Mouse (Mus musculus) hindbrain, embryonic 14.5 days (tissue): ENCODE measurements around the gene Sntg2. TPM values are rescaled to one million over a fixed set of nuclear protein-coding genes. Genes with fewer than 3 reads are reported as not detected.

Experiments
- ATAC-seq: fragments of 200-750 bp; cut with Nextera tagmentation; 2 replicates; pipeline ENCODE4 v1.8.0; 2017; ENCODE audit warnings: moderate number of reproducible peaks, mild to moderate bottlenecking, moderate TSS enrichment, moderate library complexity; ENCODE audit not compliant: low FRiP score
- DNase-seq: peaks from one replicate; pipeline ENCODE4 v3.0.0-alpha.2; 2015; ENCODE audit warnings: low spot score
- H3K27ac ChIP-seq: fragments of 300-500 bp; sonication (generic); 2 replicates; pipeline ENCODE4 v1.5.1; 2014; ENCODE audit warnings: mild to moderate bottlenecking, moderate library complexity
- H3K27me3 ChIP-seq: fragments of 300-500 bp; sonication (generic); 2 replicates; pipeline ENCODE4 v1.6.1; 2014; ENCODE audit warnings: mild to moderate bottlenecking, low read length, mixed read lengths; ENCODE audit not compliant: control insufficient read depth, insufficient read depth
- H3K36me3 ChIP-seq: fragments of 300-500 bp; sonication (generic); replicated peaks from 2 replicates; pipeline ENCODE4 v1.6.1; 2014; ENCODE audit not compliant: control insufficient read depth, insufficient read depth
- H3K4me1 ChIP-seq: fragments of 300-500 bp; sonication (generic); replicated peaks from 2 replicates; pipeline ENCODE4 v1.6.1; 2014; ENCODE audit warnings: antibody characterized with exemption, low read length, mixed read lengths; ENCODE audit not compliant: control insufficient read depth, insufficient read depth
- H3K4me2 ChIP-seq: fragments of 300-500 bp; sonication (generic); replicated peaks from 2 replicates; pipeline ENCODE4 v1.6.1; 2014; ENCODE audit warnings: mild to moderate bottlenecking, moderate library complexity
- H3K4me3 ChIP-seq: fragments of 300-500 bp; sonication (generic); replicated peaks from 2 replicates; pipeline ENCODE4 v1.5.1; 2014; ENCODE audit warnings: mild to moderate bottlenecking, low read length
- H3K9ac ChIP-seq: fragments of 300-500 bp; sonication (generic); 2 replicates; pipeline ENCODE4 v1.6.1; 2014
- H3K9me3 ChIP-seq: fragments of 300-500 bp; sonication (generic); 2 replicates; pipeline ENCODE4 v1.6.1; 2016; ENCODE audit warnings: low read length; ENCODE audit not compliant: control insufficient read depth
- WGBS: fragments of 180-500 bp; shearing (Covaris S2); extraction: QIAGEN DNeasy Blood & Tissue Kit; methylation state at CpG from one replicate; pipeline ENCODE4 v1.1.7; 2014; 5-methylcytosine and 5-hydroxymethylcytosine counted together
- polyA plus RNA-seq: library from polyadenylated mRNA; unstranded; fragments of >200 nt; fragmentation: Nextera tagmentation; extraction: Ambion mirVana; gene quantifications from 2 replicates; pipeline ENCODE4 v1.2.1, GENCODE M21; 2014

Gene Sntg2
- polyA plus RNA-seq, 1 experiment from 2014 or later = 3.5 TPM

GRCm38 (mm10) chr12:30256207-30256606 lies 117.0 kb downstream of the Sntg2 start:
- Histone ChIP-seq H3K9me3 (no peaks in the 10 kb centered on the region), H3K4me2 (no peak overlapping the region), H3K4me1 (no peaks in the 10 kb centered on the region), H3K36me3 (no peaks in the 10 kb centered on the region), H3K4me3 (no peak overlapping the region), H3K27ac (no peak overlapping the region), H3K27me3 (no peaks in the 10 kb centered on the region), H3K9ac (no peak overlapping the region)
- WGBS = 69% methylated on average over 3 of the region's 3 CpGs
- DNase-seq (no peak), ATAC-seq (no peak)

GRCm38 (mm10) chr12:30254581-30254980 lies 118.6 kb downstream of the Sntg2 start:
- 56% methylated on average over 10 of the region's 10 CpGs for WGBS
- DNase-seq = no peak
- no peaks in the 10 kb centered on the region for H3K9me3 ChIP-seq
- no peaks in the 10 kb centered on the region for H3K4me1 ChIP-seq
- no peak overlapping the region for H3K4me3 ChIP-seq
- no peaks in the 10 kb centered on the region for H3K36me3 ChIP-seq
- no peak overlapping the region for H3K27ac ChIP-seq
- H3K4me2 ChIP-seq = no peak overlapping the region
- ATAC-seq = no peak
- H3K27me3 ChIP-seq = no peaks in the 10 kb centered on the region
- H3K9ac ChIP-seq = no peak overlapping the region

GRCm38 (mm10) chr12:30252381-30252780 lies 120.8 kb downstream of the Sntg2 start:
- no peaks in the 10 kb centered on the region for H3K4me1 ChIP-seq
- no peak for DNase-seq
- H3K4me3 ChIP-seq = no peak overlapping the region
- ATAC-seq = no peak
- no peak overlapping the region for H3K27ac ChIP-seq
- no peak overlapping the region for H3K9ac ChIP-seq
- 94% methylated on average over 4 of the region's 4 CpGs for WGBS
- H3K27me3 ChIP-seq = no peaks in the 10 kb centered on the region
- H3K9me3 ChIP-seq = no peaks in the 10 kb centered on the region
- H3K4me2 ChIP-seq = no peak overlapping the region
- H3K36me3 ChIP-seq = no peaks in the 10 kb centered on the region

- no peak overlapping the region for H3K9ac ChIP-seq
- H3K9me3 ChIP-seq = no peaks in the 10 kb centered on the region
- H3K27ac ChIP-seq = no peak overlapping the region
- no peaks in the 10 kb centered on the region for H3K27me3 ChIP-seq
- DNase-seq (no peak), ATAC-seq (no peak)
- no peak overlapping the region for H3K4me2 ChIP-seq
- H3K4me3 ChIP-seq = no peak overlapping the region
- 88% methylated on average over 8 of the region's 8 CpGs for WGBS
- H3K36me3 ChIP-seq = no peaks in the 10 kb centered on the region
- no peaks in the 10 kb centered on the region for H3K4me1 ChIP-seq
These were observed 121.8 kb downstream of the Sntg2 start for GRCm38 (mm10) chr12:30251283-30251829.

- H3K4me3 ChIP-seq = no peak overlapping the region
- no peak for DNase-seq
These were observed 124.1 kb downstream of the Sntg2 start for GRCm38 (mm10) chr12:30249068-30249467.

GRCm38 (mm10) chr12:30246286-30246945 lies 126.8 kb downstream of the Sntg2 start:
- DNase-seq (no peak), ATAC-seq (no peak)
- Histone ChIP-seq H3K36me3 (no peaks in the 10 kb centered on the region), H3K9me3 (no peaks in the 10 kb centered on the region), H3K4me1 (no peaks in the 10 kb centered on the region), H3K27ac (no peak overlapping the region), H3K27me3 (no peaks in the 10 kb centered on the region), H3K4me2 (no peak overlapping the region), H3K4me3 (no peak overlapping the region), H3K9ac (no peak overlapping the region)
- 86% methylated on average over 5 of the region's 5 CpGs for WGBS

More at GRCm38 (mm10) chr12:30249068-30249467, 124.1 kb downstream of the Sntg2 start:
- Histone ChIP-seq H3K36me3 (no peaks in the 10 kb centered on the region), H3K4me1 (no peaks in the 10 kb centered on the region), H3K27ac (no peak overlapping the region), H3K27me3 (no peaks in the 10 kb centered on the region), H3K9ac (no peak overlapping the region), H3K4me2 (no peak overlapping the region), H3K9me3 (no peaks in the 10 kb centered on the region)
- ATAC-seq = no peak
- 93% methylated on average over 3 of the region's 3 CpGs for WGBS

GRCm38 (mm10) chr12:30244194-30244593 lies 129.0 kb downstream of the Sntg2 start:
- no peak overlapping the region for H3K4me2 ChIP-seq
- H3K9ac ChIP-seq = no peak overlapping the region
- ATAC-seq (no peak), DNase-seq (peak; percentile 60)
- 68% methylated on average over 2 of the region's 2 CpGs for WGBS
- no peak overlapping the region for H3K4me3 ChIP-seq
- no peaks in the 10 kb centered on the region for H3K36me3 ChIP-seq
- H3K27me3 ChIP-seq = no peaks in the 10 kb centered on the region
- no peak overlapping the region for H3K27ac ChIP-seq
- no peaks in the 10 kb centered on the region for H3K4me1 ChIP-seq
- H3K9me3 ChIP-seq = no peaks in the 10 kb centered on the region

GRCm38 (mm10) chr12:30240891-30241290 lies 132.3 kb downstream of the Sntg2 start:
- H3K9me3 ChIP-seq = no peaks in the 10 kb centered on the region
- H3K4me2 ChIP-seq = no peak overlapping the region
- DNase-seq (no peak), ATAC-seq (no peak)
- WGBS = 92% methylated on average over 3 of the region's 3 CpGs
- no peak overlapping the region for H3K27ac ChIP-seq
- no peak overlapping the region for H3K9ac ChIP-seq
- no peak overlapping the region for H3K4me3 ChIP-seq
- no peaks in the 10 kb centered on the region for H3K36me3 ChIP-seq
- no peaks in the 10 kb centered on the region for H3K4me1 ChIP-seq
- H3K27me3 ChIP-seq = no peaks in the 10 kb centered on the region

- no peak overlapping the region for H3K9ac ChIP-seq
- no peaks in the 10 kb centered on the region for H3K9me3 ChIP-seq
- ATAC-seq (no peak), DNase-seq (no peak)
- no peaks in the 10 kb centered on the region for H3K36me3 ChIP-seq
- H3K4me3 ChIP-seq = no peak overlapping the region
- no peak overlapping the region for H3K27ac ChIP-seq
- no peak overlapping the region for H3K4me2 ChIP-seq
- 22% methylated on average over 2 of the region's 2 CpGs for WGBS
- no peaks in the 10 kb centered on the region for H3K4me1 ChIP-seq
- H3K27me3 ChIP-seq = no peaks in the 10 kb centered on the region
These were observed 138.2 kb downstream of the Sntg2 start for GRCm38 (mm10) chr12:30234940-30235339.
